Mouse (Mus musculus) gastrocnemius, adult 18-20 months (tissue): ENCODE measurements at regions not wholly inside any gene's neighbourhood (a gene's known extent, or its start where the extent isn't known, plus 50 kb on each side); places are given as distances from the start of the nearest gene placed in this dataset.

ENCODE experiments used
- DNase-seq: peaks from one replicate; pipeline ENCODE4 v3.0.0; 2021; ENCODE audit warnings: low spot score

DNA sequence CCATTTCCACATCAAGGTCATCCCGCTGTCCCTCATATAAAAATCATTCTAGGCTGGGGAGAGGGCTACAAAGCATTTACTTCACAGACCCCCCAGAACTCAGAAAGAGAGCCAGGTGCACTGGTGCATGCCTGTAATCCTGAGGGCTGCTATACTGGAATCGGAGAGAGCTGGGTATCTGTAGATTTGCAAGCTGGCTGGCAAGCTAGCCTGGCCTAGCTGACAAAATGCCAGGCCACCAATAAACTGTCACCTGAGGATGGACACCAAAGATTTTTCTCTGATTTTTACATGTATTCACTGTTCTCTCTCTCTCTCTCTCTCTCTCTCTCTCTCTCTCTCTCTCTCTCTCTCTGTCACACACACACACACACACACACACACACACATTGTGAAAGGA, 98.1 kb upstream of the Gm6657 start:
- DNase-seq = no peak

DNA sequence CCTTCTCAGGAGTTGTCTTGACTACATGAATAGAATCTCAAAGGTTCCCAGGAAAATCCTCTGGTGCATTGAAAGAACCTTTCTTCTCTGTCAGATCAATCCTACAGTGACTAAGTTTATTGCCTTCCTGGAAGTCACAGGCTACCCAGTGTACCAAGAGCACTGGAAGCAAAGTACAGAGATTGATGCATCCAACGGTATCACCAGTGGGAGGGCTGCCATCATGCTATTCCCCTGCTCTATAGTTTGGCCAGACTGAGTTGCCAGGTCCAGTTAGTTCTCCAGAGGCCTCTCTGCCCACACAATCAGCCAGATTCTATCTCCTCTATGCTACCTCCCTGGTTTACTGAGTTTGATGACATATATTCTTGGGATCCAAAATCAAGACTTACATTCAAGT, 96.9 kb upstream of the Gm6657 start:
- DNase-seq = no peak

DNA sequence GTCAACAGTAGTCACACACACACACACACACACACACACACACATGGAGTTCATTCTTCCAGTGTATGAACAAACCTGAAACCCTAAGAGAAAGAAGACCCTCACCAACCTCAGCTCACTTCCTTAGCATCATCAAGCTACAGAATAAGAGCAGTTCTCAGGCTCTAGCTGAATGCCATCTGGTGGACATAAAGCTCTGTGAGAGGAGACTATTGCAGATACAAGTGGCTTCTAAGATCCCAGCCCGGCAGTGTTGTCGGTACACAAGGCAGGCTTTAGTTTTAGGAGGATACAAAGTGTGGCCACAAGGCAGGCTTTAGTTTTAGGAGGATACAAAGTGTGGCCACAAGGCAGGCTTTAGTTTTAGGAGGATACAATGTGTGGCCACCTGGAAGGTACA, 96.3 kb upstream of the Gm6657 start:
- no peak for DNase-seq

- DNase-seq = no peak
These were observed 95.3 kb upstream of the Gm6657 start for GRCm38 (mm10) chr12:78098765-78099194.

GRCm38 (mm10) chr12:78099761-78100160, 94.3 kb upstream of the Gm6657 start:
- no peak for DNase-seq

- DNase-seq = no peak
These were observed 93.3 kb upstream of the Gm6657 start for GRCm38 (mm10) chr12:78100756-78101155.

- DNase-seq = no peak
These were observed 84.1 kb upstream of the Gm6657 start for GRCm38 (mm10) chr12:78109931-78110330.

- DNase-seq = no peak
These were observed 75.9 kb upstream of the Gm6657 start for GRCm38 (mm10) chr12:78118131-78118530.

GRCm38 (mm10) chr12:78119246-78119645, 74.8 kb upstream of the Gm6657 start:
- no peak for DNase-seq

- no peak for DNase-seq
These were observed 74.2 kb upstream of the Gm6657 start for GRCm38 (mm10) chr12:78119855-78120254.

DNA sequence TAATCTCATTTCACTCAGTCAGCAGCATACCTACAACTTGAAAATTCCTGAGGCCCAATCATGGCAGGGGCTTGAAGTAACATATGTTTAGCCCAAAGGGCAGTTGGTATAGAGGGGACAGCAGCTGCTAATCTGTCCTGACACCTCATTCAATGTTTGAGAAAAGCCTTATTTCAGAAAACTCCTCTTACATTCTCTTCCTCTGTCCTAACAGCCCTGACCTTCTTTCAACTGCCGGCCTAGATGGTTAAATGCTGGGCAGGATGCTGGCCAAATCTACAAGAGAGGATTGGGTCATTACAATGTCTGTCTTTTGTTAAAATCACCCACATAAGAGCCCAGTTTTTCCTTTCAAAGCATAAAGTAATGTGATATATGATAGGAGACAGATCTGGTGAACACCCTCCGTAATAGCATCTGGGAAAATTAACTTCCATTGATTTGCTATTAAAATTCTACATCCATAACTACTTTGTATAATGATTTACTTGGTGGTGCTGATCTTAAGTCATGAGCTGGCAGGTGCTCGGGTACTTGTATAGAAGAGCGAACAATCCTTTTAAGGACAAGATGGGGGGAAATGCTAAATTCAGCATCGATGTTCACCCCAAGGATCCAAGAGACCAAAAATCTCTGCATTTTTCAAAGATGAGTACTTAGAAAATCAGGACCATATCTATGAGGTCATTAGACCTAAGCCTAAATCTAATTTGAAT, 64.8 kb upstream of the Gm6657 start:
- no peak for DNase-seq

- DNase-seq = no peak
These were observed 61.8 kb upstream of the Gm6657 start for GRCm38 (mm10) chr12:78132016-78132797.

GRCm38 (mm10) chr12:78133341-78133740, 60.7 kb upstream of the Gm6657 start:
- DNase-seq = no peak

DNA sequence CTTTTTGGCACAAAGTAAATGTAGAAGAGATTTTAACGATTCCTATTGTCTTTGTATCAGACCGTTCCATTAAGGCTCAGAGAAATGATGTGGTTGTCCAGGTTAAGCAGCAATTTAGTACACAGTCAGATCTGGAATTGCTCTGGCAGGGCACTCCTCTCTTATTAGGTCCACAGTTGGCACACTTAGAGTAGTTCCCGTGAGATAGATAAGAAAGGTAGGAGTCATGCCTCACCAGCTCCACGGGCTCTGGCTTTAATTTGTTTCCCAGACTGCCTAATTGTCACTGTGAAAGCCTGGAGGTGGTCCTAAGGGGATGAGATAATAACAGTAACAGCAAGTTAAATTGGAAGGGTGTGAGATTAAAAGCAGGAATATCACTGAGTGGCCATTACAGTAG, 60.1 kb upstream of the Gm6657 start:
- no peak for DNase-seq

GRCm38 (mm10) chr12:78137196-78137595, 56.8 kb upstream of the Gm6657 start:
- DNase-seq = no peak

DNA sequence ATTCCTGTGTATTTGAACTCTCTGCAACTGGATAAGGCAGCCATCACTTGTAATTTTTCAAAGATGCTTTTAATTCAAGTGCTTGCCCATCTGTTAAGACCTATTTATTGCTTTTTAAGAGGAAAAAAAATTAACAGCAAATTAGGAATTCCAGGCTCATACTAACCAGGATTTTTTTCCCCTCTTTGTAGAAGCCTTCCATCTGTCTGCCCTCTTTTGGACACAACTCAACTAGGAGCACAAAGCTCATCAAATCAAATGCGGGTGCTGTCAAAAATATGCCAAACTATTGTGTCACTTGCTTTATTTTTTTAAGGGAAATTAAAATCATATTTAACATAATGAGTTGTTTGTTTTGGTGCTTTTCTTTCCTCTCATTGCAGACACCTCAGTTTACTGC, 55.6 kb upstream of the Gm6657 start:
- DNase-seq = no peak
